Mouse (Mus musculus) thymus, postnatal 36 days (tissue): Measurements from ENCODE around the gene Stat5a.
A peak's percentile ranks its signal among the peaks of the same experiment; 100 is the strongest.

Source experiments
- DNase-seq, 2 experiments: peaks; one replicate each; pipeline ENCODE4 v3.0.0; 2022; ENCODE audit warnings: mixed read lengths in 2 of 2

The Stat5a gene

GRCm38 (mm10) chr11:100858935-100859578, at the start of gene Stat5a:
TSS of gene Stat5a (plus strand) at chr11:100859351.
- DNase-seq = no peak

- no peak for DNase-seq
These were observed 48.6 kb upstream of the Stat5a start for GRCm38 (mm10) chr11:100810516-100810915.

- no peak for DNase-seq
These were observed 48.0 kb upstream of the Stat5a start for GRCm38 (mm10) chr11:100811132-100811531.

GRCm38 (mm10) chr11:100814498-100814897, 44.7 kb upstream of the Stat5a start:
- peak; percentile 80 to 87 for DNase-seq

- DNase-seq = no peak
These were observed 42.8 kb upstream of the Stat5a start for GRCm38 (mm10) chr11:100816342-100816741.

GRCm38 (mm10) chr11:100816801-100817200, 42.4 kb upstream of the Stat5a start:
- DNase-seq = no peak

GRCm38 (mm10) chr11:100817311-100817710, 41.8 kb upstream of the Stat5a start:
- DNase-seq = peak in 1 of 2 experiments; percentile 24

GRCm38 (mm10) chr11:100818359-100819012, 40.7 kb upstream of the Stat5a start:
- DNase-seq = peak in 1 of 2 experiments; percentile 42

- peak in 1 of 2 experiments; percentile 22 for DNase-seq
These were observed 40.1 kb upstream of the Stat5a start for GRCm38 (mm10) chr11:100819048-100819447.

GRCm38 (mm10) chr11:100819626-100820025, 39.5 kb upstream of the Stat5a start:
- peak; percentile 66 to 79 for DNase-seq

- DNase-seq = no peak
These were observed 39.1 kb upstream of the Stat5a start for GRCm38 (mm10) chr11:100820047-100820446.

GRCm38 (mm10) chr11:100821605-100822220, 37.4 kb upstream of the Stat5a start:
- no peak for DNase-seq

- peak; percentile 70 to 74 for DNase-seq
These were observed 36.8 kb upstream of the Stat5a start for GRCm38 (mm10) chr11:100822365-100822764.

- peak; percentile 68 to 82 for DNase-seq
These were observed 35.4 kb upstream of the Stat5a start for GRCm38 (mm10) chr11:100823543-100824313.

GRCm38 (mm10) chr11:100824496-100824895, 34.7 kb upstream of the Stat5a start:
- DNase-seq = peak in 1 of 2 experiments; percentile 27

GRCm38 (mm10) chr11:100825451-100825850, 33.7 kb upstream of the Stat5a start:
- no peak for DNase-seq

GRCm38 (mm10) chr11:100826161-100826866, 32.8 kb upstream of the Stat5a start:
- peak; percentile 55 to 62 for DNase-seq

GRCm38 (mm10) chr11:100828676-100829151, 30.4 kb upstream of the Stat5a start:
- peak in 1 of 2 experiments; percentile 25 for DNase-seq

- no peak for DNase-seq
These were observed 29.5 kb upstream of the Stat5a start for GRCm38 (mm10) chr11:100829691-100830090.

- DNase-seq = no peak
These were observed 27.8 kb upstream of the Stat5a start for GRCm38 (mm10) chr11:100831396-100831795.

GRCm38 (mm10) chr11:100833466-100833865, 25.7 kb upstream of the Stat5a start:
- no peak for DNase-seq
